ENCODE assay signal across 10 mouse cellular contexts in genomic region chr3:93114481-93114880, GRCm38 (mm10). TPM values are rescaled to one million over a fixed set of nuclear protein-coding genes. Genes with fewer than 3 reads are reported as not detected.
DNase-seq lines count a peak whose midpoint lies in the region; ATAC-seq and TF ChIP-seq lines count a peak whose summit lies in the region.
"Had no signal": no experiment of that assay in that cellular context is flagged by ENCODE, and none has a peak within 500 bp of the region (broad histone marks: within the 10 kb centered on the region; RNA-seq: fewer than 3 reads in every experiment).

No protein-coding gene starts in this region.

- no peaks in the 10 kb centered on the region for H3K36me3 ChIP-seq in hindbrain, postnatal 0 days (ENCODE audit: insufficient read depth, low read length)
- H3K36me3 ChIP-seq: heart, embryonic 13.5 days had no signal

- no peaks in the 10 kb centered on the region for H3K4me1 ChIP-seq in hindbrain, postnatal 0 days (ENCODE audit: insufficient read depth, low read length)
- H3K4me1 ChIP-seq: heart, embryonic 13.5 days had no signal

- DNase-seq in heart, postnatal 4 days: peak; percentile 28
- DNase-seq in heart, adult 9 months (ENCODE audit: low spot score in 2 of 2): no peak
- DNase-seq in 3T3-L1 (ENCODE audit: low read depth, low spot score) (peak; percentile 51), ZHBTc4 (ENCODE audit: low read depth, low spot score) (peak; percentile 72)
- peak; percentile 76 for DNase-seq in hindbrain, postnatal 0 days (ENCODE audit: low spot score)
- no peak for DNase-seq in gastrocnemius, postnatal 4 days (ENCODE audit: low spot score in 2 of 2)
- DNase-seq in heart, adult 8-10 months (ENCODE audit: low spot score): no peak

- no peak overlapping the region for H3K4me2 ChIP-seq in hindbrain, postnatal 0 days (ENCODE audit: low read depth, low read length)
- H3K4me2 ChIP-seq: heart, embryonic 13.5 days had no signal

- ATAC-seq in hindbrain, postnatal 0 days: no peak
- ATAC-seq in megakaryocyte progenitor cell, adult 5-6 weeks (replicated peaks; ENCODE audit: poor library complexity): peak; percentile 77

- no peak overlapping the region for H3K27ac ChIP-seq in hindbrain, postnatal 0 days
- H3K27ac ChIP-seq: heart, embryonic 13.5 days had no signal

- WGBS in hindbrain, postnatal 0 days: 7% methylated on average over 2 of the region's 2 CpGs

- TF ChIP-seq CTCF in hindbrain, postnatal 0 days (IDR thresholded peaks at IDR 0.05; ENCODE audit: low read depth): peak; percentile 76

- no peak overlapping the region for H3K4me3 ChIP-seq in hindbrain, postnatal 0 days (ENCODE audit: low read length)
- H3K4me3 ChIP-seq: heart, embryonic 13.5 days had no signal

- H3K27me3 ChIP-seq in hindbrain, postnatal 0 days (ENCODE audit: insufficient read depth, low read length): no peaks in the 10 kb centered on the region
- H3K27me3 ChIP-seq: heart, embryonic 13.5 days had no signal

- H3K9ac ChIP-seq in hindbrain, postnatal 0 days (replicated peaks; ENCODE audit: low read length): no peak overlapping the region
- H3K9ac ChIP-seq: heart, embryonic 13.5 days had no signal

- H3K9me3 ChIP-seq in hindbrain, postnatal 0 days (ENCODE audit: low read length): no peaks in the 10 kb centered on the region
- H3K9me3 ChIP-seq: heart, embryonic 13.5 days had no signal

RNA-seq across cellular contexts. Expression of gene Crnn, which starts 30.1 kb away (rescaled TPM):
- total RNA-seq in heart, postnatal 4 days (2021): not detected
- total RNA-seq in hindbrain, postnatal 0 days (2014; rRNA removed): not detected in 2 replicates
- not detected in 2 replicates for polyA plus RNA-seq in hindbrain, postnatal 0 days (2015; fragmentation: Nextera tagmentation; extraction: Ambion mirVana)
- total RNA-seq in megakaryocyte progenitor cell, adult 5-6 weeks (2015): not detected in 2 replicates
- not detected in 2 replicates for total RNA-seq in megakaryocyte progenitor cell, adult 5-6 weeks (2017)
- not detected for total RNA-seq in gastrocnemius, postnatal 4 days (2021)
- not detected for total RNA-seq in heart, adult 8-10 months (2022)
- total RNA-seq: adrenal gland, adult 18-20 months had no signal
- polyA plus RNA-seq: heart, embryonic 13.5 days had no signal

RNA-seq across cellular contexts. Expression of gene Gm4858, which starts 45.9 kb away (rescaled TPM):
- not detected for total RNA-seq in heart, postnatal 4 days (2021)
- not detected in 2 replicates for total RNA-seq in hindbrain, postnatal 0 days (2014; rRNA removed)
- not detected in 2 replicates for polyA plus RNA-seq in hindbrain, postnatal 0 days (2015; fragmentation: Nextera tagmentation; extraction: Ambion mirVana)
- total RNA-seq in megakaryocyte progenitor cell, adult 5-6 weeks (2015): not detected in 2 replicates
- not detected in 2 replicates for total RNA-seq in megakaryocyte progenitor cell, adult 5-6 weeks (2017)
- not detected for total RNA-seq in gastrocnemius, postnatal 4 days (2021)
- not detected for total RNA-seq in heart, adult 8-10 months (2022)
- total RNA-seq: adrenal gland, adult 18-20 months had no signal
- polyA plus RNA-seq: heart, embryonic 13.5 days had no signal

Comparison
In these comparisons a context has a peak if more than half of its experiments do, and no peak if none do; other contexts are left out.
1. DNase-seq: peak in heart, postnatal 4 days (single experiment), 3T3-L1 (single experiment), ZHBTc4 (single experiment) and hindbrain, postnatal 0 days (single experiment); none in heart, adult 9 months (0 of 2), gastrocnemius, postnatal 4 days (0 of 2) and heart, adult 8-10 months (single experiment).